Mouse (Mus musculus) common myeloid progenitor, adult 5-6 weeks (primary cell): Measurements from ENCODE around the gene Sez6l. TPM values are rescaled to one million over a fixed set of nuclear protein-coding genes. Genes with fewer than 3 reads are reported as not detected.

Source experiments
- ATAC-seq: replicated peaks from 2 replicates; pipeline ENCODE4 v1.8.0; 2016; ENCODE audit warnings: low read depth, mild to moderate bottlenecking, moderate TSS enrichment, inconsistent platforms; ENCODE audit not compliant: poor library complexity, severe bottlenecking
- total RNA-seq: library from RNA; stranded (forward); fragments of 200-1000, 187-1606 nt; gene quantifications from 2 replicates; pipeline ENCODE4 v1.2.3, GENCODE M21; 2017

The Sez6l gene
- total RNA-seq, 1 experiment from 2014 or later = not detected

- no peak for ATAC-seq
These were observed 180.9 kb downstream of the Sez6l start for GRCm38 (mm10) chr5:112396066-112396465.

DNA sequence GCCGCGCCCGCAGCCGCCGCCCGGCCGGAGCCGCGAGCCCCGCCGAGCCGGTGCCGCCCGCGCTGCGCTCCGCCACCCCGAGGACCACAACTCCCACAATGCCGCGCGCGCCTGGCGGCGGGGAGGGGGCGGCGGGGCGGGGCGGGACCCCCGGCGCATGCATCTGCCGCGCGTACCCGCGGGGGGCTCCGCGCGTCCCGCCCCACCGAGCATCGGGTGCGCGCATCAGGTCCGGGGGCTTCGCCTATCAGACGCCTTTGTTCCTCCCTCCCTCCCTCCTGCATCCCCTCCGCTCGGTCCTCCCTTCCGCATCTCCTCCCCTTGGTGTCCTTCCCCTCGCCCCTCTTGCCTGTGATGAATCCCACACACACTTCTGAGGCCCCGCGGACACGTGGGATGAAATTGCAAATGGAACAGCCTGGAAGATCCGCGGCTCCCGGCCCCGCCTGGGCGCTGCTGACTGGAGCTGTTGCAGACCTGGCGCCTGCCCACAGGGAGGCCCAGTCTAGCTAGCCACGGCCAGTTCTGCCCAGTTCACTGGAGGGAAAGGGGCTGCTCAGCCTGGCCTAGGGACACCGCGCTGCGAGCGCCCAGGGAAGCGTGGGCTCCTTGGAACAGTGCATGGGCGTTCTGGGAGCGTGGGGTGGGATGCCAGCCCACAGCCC lies 182.1 kb downstream of the Sez6l start, which contains the start of gene Asphd2:
Gene Asphd2 (minus strand): TSS at position 88 of the 665 bp plus-strand sequence.
- ATAC-seq = peak; percentile 51; the same call in 1 of the 2 replicates

DNA sequence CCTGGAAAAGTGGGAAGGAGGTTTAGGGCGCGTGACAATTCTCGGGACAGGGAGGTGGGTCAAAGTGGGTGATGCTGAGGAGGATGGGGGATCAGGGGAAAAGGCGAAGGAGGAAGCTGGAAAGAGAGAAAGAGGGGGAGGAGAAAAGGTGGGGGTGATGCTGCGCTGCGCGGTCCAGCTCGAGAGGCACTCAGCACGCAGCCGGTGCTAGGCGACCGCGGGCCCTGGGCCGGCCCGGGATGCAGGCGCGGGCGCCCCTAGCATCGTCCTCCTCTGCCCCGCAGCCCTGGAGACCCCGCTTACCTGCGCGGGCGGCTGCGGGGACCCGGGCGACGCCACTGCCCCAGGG lies 182.6 kb downstream of the Sez6l start:
- ATAC-seq = no peak; the same call in 1 of the 2 replicates

- ATAC-seq = no peak
These were observed 183.1 kb downstream of the Sez6l start for GRCm38 (mm10) chr5:112393741-112394414.

GRCm38 (mm10) chr5:112391676-112392323 lies 185.2 kb downstream of the Sez6l start:
- no peak for ATAC-seq

DNA sequence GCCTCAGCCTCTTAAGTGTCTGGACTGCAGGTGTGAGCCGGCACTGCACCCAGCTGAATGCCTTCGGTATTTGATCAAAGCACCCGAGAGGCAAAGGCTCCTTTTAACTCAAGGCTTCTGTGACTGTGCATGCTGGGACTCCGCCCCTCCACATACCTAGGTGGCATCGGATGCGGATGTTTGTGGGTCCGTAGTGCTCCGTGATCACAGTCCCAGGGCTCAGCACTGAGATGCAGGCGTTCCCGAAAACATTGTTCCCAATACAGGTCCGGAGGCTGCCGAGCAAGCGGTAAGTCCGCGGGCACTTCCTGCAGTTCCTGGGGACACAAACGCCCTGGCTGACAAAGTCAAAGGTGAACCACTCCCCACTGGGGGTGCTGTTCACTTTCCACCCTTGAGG lies 186.0 kb downstream of the Sez6l start:
- no peak for ATAC-seq

GRCm38 (mm10) chr5:112389352-112389751 lies 187.6 kb downstream of the Sez6l start:
- no peak for ATAC-seq

GRCm38 (mm10) chr5:112385973-112386372 lies 191.0 kb downstream of the Sez6l start:
- no peak for ATAC-seq

- ATAC-seq = peak; percentile 88
These were observed 192.0 kb downstream of the Sez6l start for GRCm38 (mm10) chr5:112384805-112385472.

DNA sequence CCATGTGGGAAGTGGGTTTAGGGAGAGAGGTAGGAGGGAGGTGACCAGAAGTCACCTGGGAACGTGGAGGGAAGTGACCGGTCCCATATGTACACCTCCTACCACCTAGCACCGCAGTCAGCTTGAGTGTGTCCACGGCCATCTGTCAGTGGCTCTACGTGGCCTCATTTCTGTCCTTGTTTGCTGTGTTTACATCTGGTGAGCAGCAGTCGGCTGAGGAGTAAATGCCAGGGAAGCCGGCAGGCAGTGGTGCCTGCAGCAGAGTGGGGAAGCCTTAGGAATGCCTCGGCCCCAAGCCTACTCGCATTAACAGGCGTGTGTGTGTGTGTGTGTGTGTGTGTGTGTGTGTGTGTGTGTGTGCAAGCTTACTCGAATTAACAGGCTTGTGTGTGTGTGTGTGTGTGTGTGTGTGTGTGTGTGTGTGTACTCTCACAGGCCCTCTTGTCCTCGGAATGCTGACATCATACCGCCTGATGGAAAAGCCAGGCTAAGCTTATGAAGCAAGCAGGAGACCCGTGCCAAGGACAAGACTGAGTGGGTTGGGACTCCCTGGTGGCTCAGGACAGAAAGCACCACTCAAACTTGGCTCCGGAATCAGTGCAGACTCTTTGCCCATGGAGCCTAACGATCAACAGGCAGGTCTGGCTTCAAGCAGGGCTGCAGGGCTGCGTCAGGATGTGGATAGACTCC lies 194.2 kb downstream of the Sez6l start:
- ATAC-seq = no peak

- ATAC-seq = no peak
These were observed 194.9 kb downstream of the Sez6l start for GRCm38 (mm10) chr5:112382042-112382441.

DNA sequence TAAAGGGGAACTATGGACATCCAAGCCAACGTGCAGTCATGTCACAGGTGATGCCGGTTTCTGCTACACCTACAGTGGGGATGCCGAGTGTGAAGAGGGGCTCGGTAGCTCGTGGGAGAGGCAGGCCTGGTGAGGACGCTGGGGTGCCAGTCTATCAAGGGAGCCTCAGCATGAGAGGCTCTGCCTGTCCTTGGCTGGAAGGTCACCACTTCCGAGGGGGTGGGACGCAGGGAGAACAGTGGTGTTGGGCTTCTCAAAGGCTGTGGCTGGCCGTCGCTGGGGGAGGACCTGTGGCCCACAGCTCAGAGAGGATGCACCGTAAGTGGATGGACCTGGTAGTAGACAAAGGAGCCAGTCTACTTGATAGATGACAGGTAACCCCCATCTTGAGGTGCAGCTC lies 195.8 kb downstream of the Sez6l start:
- no peak for ATAC-seq

- no peak for ATAC-seq
These were observed 198.3 kb downstream of the Sez6l start for GRCm38 (mm10) chr5:112378716-112379115.

DNA sequence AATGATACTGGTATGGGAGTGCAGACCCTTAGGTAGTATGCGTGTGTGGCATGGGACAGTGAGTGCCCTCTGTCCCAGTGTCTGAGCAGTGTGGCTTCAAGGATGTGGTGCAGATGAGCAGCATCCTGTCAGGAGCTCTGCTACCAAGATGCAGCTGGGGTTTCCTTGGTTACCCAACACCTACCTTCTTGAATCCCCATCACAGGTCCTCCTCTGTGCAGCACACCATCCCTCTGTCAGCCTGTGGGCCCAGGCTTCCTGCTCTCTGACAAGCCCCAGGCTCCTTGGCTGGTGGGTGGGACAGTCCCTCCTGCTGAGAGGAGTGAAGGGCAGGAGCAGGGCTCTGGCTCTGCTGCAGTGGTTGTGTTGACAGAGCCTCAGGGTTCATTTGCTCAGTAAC lies 199.6 kb downstream of the Sez6l start:
- no peak for ATAC-seq

DNA sequence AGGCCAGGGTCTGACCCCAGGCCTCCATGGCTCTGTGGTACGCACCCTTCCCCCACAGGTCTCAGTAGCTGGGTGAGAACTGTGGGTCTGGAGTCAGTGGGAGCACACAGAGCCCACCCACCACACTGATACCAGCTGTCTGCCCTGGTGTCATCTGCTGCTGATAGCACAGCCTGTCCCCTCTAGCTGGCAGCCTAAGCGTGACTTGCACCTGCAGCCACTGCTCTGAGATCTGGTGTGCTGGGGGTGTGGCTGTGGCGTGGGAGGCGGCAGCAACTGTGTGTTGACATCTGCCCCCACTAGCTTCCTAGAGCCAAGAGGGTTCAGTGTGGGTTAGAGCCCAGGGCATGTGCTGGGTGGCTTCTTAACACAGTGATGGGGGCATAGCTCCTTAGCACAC lies 200.9 kb downstream of the Sez6l start:
- no peak for ATAC-seq

DNA sequence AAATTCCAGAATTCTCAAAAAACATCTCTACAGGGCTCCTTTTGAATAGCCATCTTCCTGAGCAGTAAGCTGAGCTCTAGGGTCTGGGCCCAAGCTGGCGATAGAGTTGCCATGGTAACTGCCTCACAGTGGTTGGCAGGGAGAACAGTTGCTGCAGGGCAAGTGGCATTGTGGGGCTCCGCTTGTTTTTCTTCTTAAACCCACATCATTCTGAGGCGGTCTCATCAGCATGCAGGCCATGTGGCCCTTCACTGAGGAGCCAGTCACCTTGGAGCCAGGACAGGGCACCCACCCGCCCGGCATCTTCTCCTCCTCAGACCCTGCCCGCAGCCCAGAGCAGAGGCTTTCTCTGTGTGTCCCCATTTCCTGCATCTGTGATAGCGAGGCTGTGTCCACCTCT lies 205.1 kb downstream of the Sez6l start:
- no peak for ATAC-seq

DNA sequence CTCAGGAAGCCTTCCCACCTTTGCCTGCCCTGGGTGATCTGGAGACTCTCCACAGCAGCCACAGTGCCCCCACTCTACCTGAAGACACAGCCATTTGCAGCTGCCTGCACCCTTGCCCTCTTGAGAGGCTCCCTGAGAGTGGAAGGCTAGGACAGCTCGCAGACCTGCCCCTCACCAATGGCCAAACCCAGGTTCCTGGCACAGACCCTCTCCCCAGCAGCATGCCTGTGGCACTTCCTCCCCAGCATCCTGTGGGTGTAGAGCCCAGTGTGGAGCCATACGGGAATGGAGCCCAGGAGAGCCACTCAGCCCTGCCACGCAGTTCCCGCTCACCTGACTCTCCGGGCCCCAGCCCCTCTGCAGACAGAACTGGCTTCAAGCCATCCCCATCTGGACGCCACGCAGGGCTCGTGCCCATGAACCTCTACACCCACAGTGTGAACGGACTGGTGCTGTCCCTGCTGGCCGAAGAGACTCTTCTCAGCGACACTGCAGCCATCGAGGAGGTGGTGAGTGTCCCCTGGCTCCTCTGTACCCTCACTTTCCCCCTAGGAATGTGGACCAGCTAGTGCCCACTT lies 206.7 kb downstream of the Sez6l start:
- ATAC-seq = no peak

DNA sequence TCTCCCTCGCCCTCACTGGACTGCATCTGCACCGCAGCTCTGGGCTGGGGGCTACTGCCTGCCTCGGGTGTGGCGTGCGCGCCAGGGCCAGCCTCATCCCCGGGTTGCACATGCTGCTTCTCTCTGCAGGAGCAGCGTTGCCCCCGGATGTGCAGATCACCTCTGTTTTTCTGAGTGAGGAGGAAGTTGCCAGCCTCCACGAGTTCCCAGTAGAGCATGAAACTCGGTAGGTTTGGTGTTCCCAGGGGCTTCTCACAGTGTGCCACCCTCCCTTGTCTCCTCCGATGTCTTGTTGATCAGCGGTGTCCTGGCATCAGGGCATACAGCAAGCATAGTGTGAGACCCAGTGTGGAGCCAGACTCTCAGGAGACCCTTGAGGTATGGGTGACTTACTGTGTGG lies 207.7 kb downstream of the Sez6l start:
- ATAC-seq = no peak
